Mouse (Mus musculus) stomach, embryonic 16.5 days (tissue): ENCODE measurements around the gene Gm44973. TPM values are rescaled to one million over a fixed set of nuclear protein-coding genes. Genes with fewer than 3 reads are reported as not detected.
A peak's percentile ranks its signal among the peaks of the same experiment; 100 is the strongest.

Source experiments
- ATAC-seq: fragments of 200-750 bp; cut with Nextera tagmentation; 2 replicates; pipeline ENCODE4 v1.8.0; 2017; ENCODE audit warnings: moderate number of reproducible peaks, moderate TSS enrichment; ENCODE audit not compliant: insufficient read depth, low FRiP score
- H3K27ac ChIP-seq: fragments of 300-500 bp; sonication (generic); 2 replicates; pipeline ENCODE4 v1.5.1; 2014; ENCODE audit warnings: low read length
- H3K27me3 ChIP-seq: fragments of 300-500 bp; sonication (generic); 2 replicates; pipeline ENCODE4 v1.6.1; 2014; ENCODE audit warnings: low read length, control low read depth, mixed read lengths; ENCODE audit not compliant: control insufficient read depth, insufficient read depth
- H3K36me3 ChIP-seq: fragments of 300-500 bp; sonication (generic); 2 replicates; pipeline ENCODE4 v1.6.1; 2014; ENCODE audit warnings: low read length; ENCODE audit not compliant: control insufficient read depth, insufficient read depth
- H3K4me1 ChIP-seq: fragments of 300-500 bp; sonication (generic); 2 replicates; pipeline ENCODE4 v1.6.1; 2014; ENCODE audit warnings: low read length, control low read depth, mixed read lengths; ENCODE audit not compliant: control insufficient read depth, insufficient read depth
- H3K4me2 ChIP-seq: fragments of 300-500 bp; sonication (generic); 2 replicates; pipeline ENCODE4 v1.6.1; 2014; ENCODE audit warnings: low read depth, low read length, mixed read lengths
- H3K4me3 ChIP-seq: fragments of 300-500 bp; sonication (generic); replicated peaks from 2 replicates; pipeline ENCODE4 v1.5.1; 2014; ENCODE audit warnings: mild to moderate bottlenecking, low read length
- H3K9ac ChIP-seq: fragments of 300-500 bp; sonication (generic); 2 replicates; pipeline ENCODE4 v1.6.1; 2014; ENCODE audit warnings: low read length
- H3K9me3 ChIP-seq: fragments of 300-500 bp; sonication (generic); replicated peaks from 2 replicates; pipeline ENCODE4 v1.6.1; 2016; ENCODE audit warnings: low read length, control low read depth; ENCODE audit not compliant: control insufficient read depth
- WGBS: fragments of 180-500 bp; shearing (Covaris S2); extraction: QIAGEN DNeasy Blood & Tissue Kit; methylation state at CpG from one replicate; pipeline ENCODE4 v1.1.7; 2014; 5-methylcytosine and 5-hydroxymethylcytosine counted together
- polyA plus RNA-seq: library from polyadenylated mRNA; unstranded; fragments of >200 nt; fragmentation: Nextera tagmentation; extraction: Ambion mirVana; gene quantifications from 2 replicates; pipeline ENCODE4 v1.2.1, GENCODE M21; 2015

Gene Gm44973
- polyA plus RNA-seq, 1 experiment from 2014 or later: 1.3 TPM

- Histone ChIP-seq H3K9ac (peak overlapping the region; percentile 98), H3K4me2 (peak overlapping the region; percentile 87)
Measured at GRCm38 (mm10) chr7:5080815-5081214, 65.5 kb downstream of the Gm44973 start.

GRCm38 (mm10) chr7:5081241-5081640 lies 65.9 kb downstream of the Gm44973 start:
- no peaks in the 10 kb centered on the region for H3K27me3 ChIP-seq
- peak overlapping the region; percentile 87 for H3K4me2 ChIP-seq
- peak overlapping the region; percentile 100 for H3K4me3 ChIP-seq
- 55% methylated on average over 6 of the region's 6 CpGs for WGBS
- peaks cover 21% of the 10 kb centered on the region; the same call in 1 of the 2 replicates for H3K4me1 ChIP-seq
- ATAC-seq: no peak
- H3K36me3 ChIP-seq: peaks cover 19% of the 10 kb centered on the region
- H3K9me3 ChIP-seq: no peaks in the 10 kb centered on the region
- peak overlapping the region; percentile 95; the same call in 1 of the 2 replicates for H3K27ac ChIP-seq
- peak overlapping the region; percentile 98 for H3K9ac ChIP-seq

More at GRCm38 (mm10) chr7:5080815-5081214, 65.5 kb downstream of the Gm44973 start:
- peak overlapping the region; percentile 100 for H3K4me3 ChIP-seq
- peaks cover 21% of the 10 kb centered on the region; the same call in 1 of the 2 replicates for H3K4me1 ChIP-seq
- peaks cover 23% of the 10 kb centered on the region for H3K36me3 ChIP-seq
- no peaks in the 10 kb centered on the region for H3K27me3 ChIP-seq
- ATAC-seq: no peak
- H3K9me3 ChIP-seq: no peaks in the 10 kb centered on the region
- H3K27ac ChIP-seq: peak overlapping the region; percentile 95
- 9% methylated on average over 6 of the region's 6 CpGs for WGBS

GRCm38 (mm10) chr7:5081939-5082338 lies 66.6 kb downstream of the Gm44973 start:
- ATAC-seq: no peak
- H3K27ac ChIP-seq: no peak overlapping the region

More at GRCm38 (mm10) chr7:5081939-5082338, 66.6 kb downstream of the Gm44973 start:
- Histone ChIP-seq H3K36me3 (peaks cover 13% of the 10 kb centered on the region; the same call in 1 of the 2 replicates), H3K4me2 (peak overlapping the region; percentile 87), H3K27me3 (no peaks in the 10 kb centered on the region), H3K9ac (no peak overlapping the region), H3K4me1 (peaks cover 21% of the 10 kb centered on the region; the same call in 1 of the 2 replicates), H3K9me3 (no peaks in the 10 kb centered on the region), H3K4me3 (peak overlapping the region; percentile 100)
- 90% methylated on average over 2 of the region's 2 CpGs for WGBS

Other genes with a start within 250 kb of the Gm44973 start
- not detected in 2 replicates for gene Fam71e2, start 244.2 kb upstream of the Gm44973 start, polyA plus RNA-seq
- 0.22 and 0.26 TPM in 2 replicates for gene Il11, start 232.6 kb upstream of the Gm44973 start, polyA plus RNA-seq
- gene Tmem190, start 232.6 kb upstream of the Gm44973 start, polyA plus RNA-seq: 0.72 and 0.79 TPM in 2 replicates
- 21.2 and 21.7 TPM in 2 replicates for gene Tmem238, start 225.8 kb upstream of the Gm44973 start, polyA plus RNA-seq
- gene Rpl28, start 222.6 kb upstream of the Gm44973 start, polyA plus RNA-seq: 255 and 322 TPM in 2 replicates
- gene Ube2s, start 202.9 kb upstream of the Gm44973 start, polyA plus RNA-seq: 204 and 212 TPM in 2 replicates
- gene Shisa7, start 170.8 kb upstream of the Gm44973 start, polyA plus RNA-seq: 0.26 and 0.49 TPM in 2 replicates
- gene Isoc2b, start 145.2 kb upstream of the Gm44973 start, polyA plus RNA-seq: 16.7 and 17.6 TPM in 2 replicates
- gene Isoc2a, start 138.3 kb upstream of the Gm44973 start, polyA plus RNA-seq: 1.1 and 1.5 TPM in 2 replicates
- gene Gm36210, start 109.0 kb upstream of the Gm44973 start, polyA plus RNA-seq: 0.10 TPM in 1 of 2 replicates, not detected in the other
- gene Zfp628, start 100.3 kb upstream of the Gm44973 start, polyA plus RNA-seq: 2.1 and 2.3 TPM in 2 replicates
- 3.0 and 4.0 TPM in 2 replicates for gene Nat14, start 93.5 kb upstream of the Gm44973 start, polyA plus RNA-seq
- 3.4 and 3.5 TPM in 2 replicates for gene Ssc5d, start 89.7 kb upstream of the Gm44973 start, polyA plus RNA-seq
- gene Sbk2, start 51.1 kb upstream of the Gm44973 start, polyA plus RNA-seq: 0.26 and 0.47 TPM in 2 replicates
- gene Sbk3, start 44.3 kb upstream of the Gm44973 start, polyA plus RNA-seq: 0.11 TPM in 1 of 2 replicates, not detected in the other
- gene Zfp579, start 19.3 kb upstream of the Gm44973 start, polyA plus RNA-seq: 23.0 and 26.5 TPM in 2 replicates
- gene Zfp524, start 1.1 kb upstream of the Gm44973 start, polyA plus RNA-seq: 17.2 and 17.5 TPM in 2 replicates
- gene Fiz1, start 799 bp upstream of the Gm44973 start, polyA plus RNA-seq: 18.9 and 22.6 TPM in 2 replicates
- 3.7 and 4.1 TPM in 2 replicates for gene Zfp865, start 4.9 kb downstream of the Gm44973 start, polyA plus RNA-seq
- 20.6 and 21.9 TPM in 2 replicates for gene Ccdc106, start 5.1 kb downstream of the Gm44973 start, polyA plus RNA-seq
- gene 4632433K11Rik, start 18.6 kb downstream of the Gm44973 start, polyA plus RNA-seq: not detected in 2 replicates
- 5.9 and 6.1 TPM in 2 replicates for gene Zfp784, start 22.9 kb downstream of the Gm44973 start, polyA plus RNA-seq
- 19.2 and 20.2 TPM in 2 replicates for gene Zfp580, start 36.0 kb downstream of the Gm44973 start, polyA plus RNA-seq
- gene U2af2, start 46.6 kb downstream of the Gm44973 start, polyA plus RNA-seq: 76.3 and 81.1 TPM in 2 replicates
- gene Epn1, start 64.7 kb downstream of the Gm44973 start, polyA plus RNA-seq: 50.2 and 50.4 TPM in 2 replicates
- gene Rfpl4, start 101.5 kb downstream of the Gm44973 start, polyA plus RNA-seq: not detected in 2 replicates
- gene Rasl2-9, start 110.5 kb downstream of the Gm44973 start, polyA plus RNA-seq: 0.40 and 0.54 TPM in 2 replicates
- not detected in 2 replicates for gene Vmn1r55, start 134.2 kb downstream of the Gm44973 start, polyA plus RNA-seq
- gene Vmn1r56, start 181.3 kb downstream of the Gm44973 start, polyA plus RNA-seq: not detected in 2 replicates
- gene Vmn1r57, start 203.0 kb downstream of the Gm44973 start, polyA plus RNA-seq: not detected in 2 replicates